15 mouse cellular contexts compared by ENCODE assay signal in genomic region chr10:98146998-98147863, GRCm38 (mm10).
DNase-seq lines count a peak whose midpoint lies in the region; ATAC-seq and TF ChIP-seq lines count a peak whose summit lies in the region.
"Had no signal": no experiment of that assay in that cellular context is flagged by ENCODE, and none has a peak within 500 bp of the region (broad histone marks: within the 10 kb centered on the region; RNA-seq: fewer than 3 reads in every experiment).

No protein-coding gene starts in this region.

- ATAC-seq in kidney, embryonic 14.5 days (ENCODE audit: low FRiP score, low TSS enrichment), result peak; percentile 72; the same call in 1 of the 2 replicates
- ATAC-seq in lung, embryonic 14.5 days (ENCODE audit: insufficient read depth), result peak; percentile 89
- ATAC-seq in intestine, embryonic 15.5 days, result no peak
- ATAC-seq: midbrain, embryonic 13.5 days had no signal

- no peaks in the 10 kb centered on the region for H3K9me3 ChIP-seq in kidney, embryonic 14.5 days (ENCODE audit: control insufficient read depth, low read length)
- H3K9me3 ChIP-seq in lung, embryonic 14.5 days (ENCODE audit: low read depth, low read length), result no peaks in the 10 kb centered on the region
- H3K9me3 ChIP-seq in intestine, embryonic 15.5 days, result no peaks in the 10 kb centered on the region
- H3K9me3 ChIP-seq: liver, embryonic 15.5 days; midbrain, embryonic 13.5 days; neural tube, embryonic 12.5 days had no signal

- 61% methylated on average over 9 of the region's 9 CpGs for WGBS in kidney, embryonic 14.5 days
- WGBS in lung, embryonic 14.5 days, result 37% methylated on average over 9 of the region's 9 CpGs
- WGBS in intestine, embryonic 15.5 days, result 48% methylated on average over 9 of the region's 9 CpGs

- no peaks in the 10 kb centered on the region for H3K27me3 ChIP-seq in kidney, embryonic 14.5 days (ENCODE audit: control insufficient read depth, insufficient read depth, low read length)
- no peaks in the 10 kb centered on the region for H3K27me3 ChIP-seq in lung, embryonic 14.5 days (ENCODE audit: insufficient read depth, low read length)
- H3K27me3 ChIP-seq in intestine, embryonic 15.5 days (replicated peaks), result no peaks in the 10 kb centered on the region
- H3K27me3 ChIP-seq: liver, embryonic 15.5 days; midbrain, embryonic 13.5 days; neural tube, embryonic 12.5 days had no signal

- no peak for TF ChIP-seq POLR2A in brain, embryonic 14.5 days (IDR thresholded peaks at IDR 0.05; ENCODE audit: borderline replicate concordance, extremely low read depth, insufficient read depth, insufficient read length, poor library complexity, severe bottlenecking)

- H3K27ac ChIP-seq in kidney, embryonic 14.5 days (ENCODE audit: low read depth, low read length), result peak overlapping the region; percentile 26; the same call in 1 of the 2 replicates
- peak overlapping the region; percentile 83 for H3K27ac ChIP-seq in lung, embryonic 14.5 days (ENCODE audit: low read depth)
- H3K27ac ChIP-seq in intestine, embryonic 15.5 days, result peak overlapping the region; percentile 52; the same call in 1 of the 2 replicates
- H3K27ac ChIP-seq: liver, embryonic 15.5 days; midbrain, embryonic 13.5 days; neural tube, embryonic 12.5 days had no signal

- no peak for TF ChIP-seq CTCF in lung, embryonic 14.5 days (IDR thresholded peaks at IDR 0.05; ENCODE audit: low read depth)
- no peak for TF ChIP-seq CTCF in brain, embryonic 14.5 days (IDR thresholded peaks at IDR 0.05; ENCODE audit: borderline replicate concordance, extremely low read depth, insufficient read depth, insufficient read length)

- H3K4me2 ChIP-seq in kidney, embryonic 14.5 days (replicated peaks; ENCODE audit: low read depth, low read length), result no peak overlapping the region
- no peak overlapping the region for H3K4me2 ChIP-seq in lung, embryonic 14.5 days
- no peak overlapping the region for H3K4me2 ChIP-seq in intestine, embryonic 15.5 days (replicated peaks)
- H3K4me2 ChIP-seq: heart, embryonic 11.5 days; liver, embryonic 15.5 days; midbrain, embryonic 13.5 days; neural tube, embryonic 12.5 days had no signal

- H3K36me3 ChIP-seq in kidney, embryonic 14.5 days (ENCODE audit: control insufficient read depth, insufficient read depth, low read length), result no peaks in the 10 kb centered on the region
- no peaks in the 10 kb centered on the region for H3K36me3 ChIP-seq in lung, embryonic 14.5 days (ENCODE audit: insufficient read depth)
- no peaks in the 10 kb centered on the region for H3K36me3 ChIP-seq in intestine, embryonic 15.5 days
- H3K36me3 ChIP-seq: liver, embryonic 15.5 days; midbrain, embryonic 13.5 days; neural tube, embryonic 12.5 days had no signal

- 0 out of 2 replicates have a peak, but pooled peaks cover 2% of the 10 kb centered on the region for H3K4me1 ChIP-seq in kidney, embryonic 14.5 days (ENCODE audit: control insufficient read depth, insufficient read depth, low read length)
- no peaks in the 10 kb centered on the region for H3K4me1 ChIP-seq in lung, embryonic 14.5 days (ENCODE audit: insufficient read depth)
- 0 out of 2 replicates have a peak, but pooled peaks cover 2% of the 10 kb centered on the region for H3K4me1 ChIP-seq in intestine, embryonic 15.5 days (replicated peaks)
- H3K4me1 ChIP-seq: liver, embryonic 15.5 days; midbrain, embryonic 13.5 days; neural tube, embryonic 12.5 days had no signal

- DNase-seq in kidney, adult 11 months, result no peak
- DNase-seq in lung, embryonic 14.5 days, result peak; percentile 86
- DNase-seq in lung, postnatal 25 days (ENCODE audit: low spot score), result no peak
- peak; percentile 46 for DNase-seq in brain, embryonic 14.5 days (ENCODE audit: low read depth)
- DNase-seq in cerebellum, postnatal 10 days, result no peak
- DNase-seq: cerebellum, postnatal 36 days; heart, postnatal 10 days; thymus, adult 18-20 months; thymus, postnatal 4 days had no signal

- no peak overlapping the region for H3K9ac ChIP-seq in kidney, embryonic 14.5 days (ENCODE audit: low read depth, low read length)
- H3K9ac ChIP-seq in lung, embryonic 14.5 days, result no peak overlapping the region
- H3K9ac ChIP-seq in intestine, embryonic 15.5 days, result no peak overlapping the region
- H3K9ac ChIP-seq: liver, embryonic 15.5 days; midbrain, embryonic 13.5 days; neural tube, embryonic 12.5 days had no signal

- no peak overlapping the region for H3K4me3 ChIP-seq in kidney, embryonic 14.5 days (ENCODE audit: low read length)
- no peak overlapping the region for H3K4me3 ChIP-seq in lung, embryonic 14.5 days (ENCODE audit: low read depth, low read length)
- H3K4me3 ChIP-seq in intestine, embryonic 15.5 days (replicated peaks), result no peak overlapping the region
- H3K4me3 ChIP-seq: liver, embryonic 15.5 days; midbrain, embryonic 13.5 days; neural tube, embryonic 12.5 days had no signal

Comparison
In these comparisons a context has a peak if more than half of its experiments do, and no peak if none do; other contexts are left out.
1. DNase-seq: peak in lung, embryonic 14.5 days (single experiment) and brain, embryonic 14.5 days (single experiment); none in kidney, adult 11 months (single experiment), lung, postnatal 25 days (single experiment) and cerebellum, postnatal 10 days (0 of 2).
2. H3K27ac ChIP-seq: peak in every context shown above with its lines; median percentile 83 in lung, embryonic 14.5 days; 52 in intestine, embryonic 15.5 days; 26 in kidney, embryonic 14.5 days.